Mouse (Mus musculus) spleen, adult 10 weeks (tissue): ENCODE results near the gene Pik3cb. TPM values are rescaled to one million over a fixed set of nuclear protein-coding genes. Genes with fewer than 3 reads are reported as not detected.

Experiments
- polyA plus RNA-seq: library from polyadenylated mRNA; stranded (reverse); fragments of 350-450 nt; fragmentation: Illumina TruSeq; extraction: RNeasy Lipid Tissue Mini Kit (QIAGEN cat#74804); gene quantifications from one replicate; pipeline ENCODE4 v1.2.3, GENCODE M21; 2015; ENCODE audit warnings: low replicate concordance; ENCODE audit not compliant: insufficient read depth

Gene Pik3cb
- polyA plus RNA-seq: 17.3 TPM

GRCm38 (mm10) chr9:99140063-99140882 lies at the start of gene Pik3cb:
TSS of gene Pik3cb (minus strand) at chr9:99140621.

GRCm38 (mm10) chr9:99035575-99035974 lies 104.8 kb downstream of the Pik3cb start, which contains the start of gene Gm1123:
TSS of gene Gm1123 (minus strand) at chr9:99035715.

Other genes starting within 250 kb of the Pik3cb start
- not detected for gene 7420426K07Rik, start 237.5 kb downstream of the Pik3cb start, polyA plus RNA-seq
- not detected for gene Foxl2, start 185.3 kb downstream of the Pik3cb start, polyA plus RNA-seq
- 61.9 TPM for gene Faim, start 154.2 kb downstream of the Pik3cb start, polyA plus RNA-seq
- 0.15 TPM for gene Gm1123, start 104.9 kb downstream of the Pik3cb start, polyA plus RNA-seq
- gene Faiml, start 96.6 kb upstream of the Pik3cb start, polyA plus RNA-seq: not detected
- 26.6 TPM for gene Cep70, start 102.7 kb upstream of the Pik3cb start, polyA plus RNA-seq
- 0.40 TPM for gene Esyt3, start 217.9 kb upstream of the Pik3cb start, polyA plus RNA-seq